Mouse (Mus musculus) liver, embryonic 16.5 days (tissue): ENCODE measurements around the gene Frmd5. TPM values are rescaled to one million over a fixed set of nuclear protein-coding genes. Genes with fewer than 3 reads are reported as not detected.

ENCODE experiments used
- ATAC-seq: fragments of 200-750 bp; cut with Nextera tagmentation; 2 replicates; pipeline ENCODE4 v1.8.0; 2017; ENCODE audit warnings: low read depth, mild to moderate bottlenecking, moderate number of reproducible peaks, moderate library complexity
- H3K27ac ChIP-seq: fragments of 300-500 bp; sonication (generic); 2 replicates; pipeline ENCODE4 v1.5.1; 2014; ENCODE audit warnings: mild to moderate bottlenecking, low read length
- H3K27me3 ChIP-seq: fragments of 300-500 bp; sonication (generic); 2 replicates; pipeline ENCODE4 v1.6.1; 2014; ENCODE audit warnings: low read depth, low read length, mixed read lengths; ENCODE audit not compliant: control insufficient read depth, insufficient read depth
- H3K36me3 ChIP-seq: fragments of 300-500 bp; sonication (generic); 2 replicates; pipeline ENCODE4 v1.6.1; 2014; ENCODE audit warnings: mild to moderate bottlenecking; ENCODE audit not compliant: control insufficient read depth, insufficient read depth
- H3K4me1 ChIP-seq: fragments of 300-500 bp; sonication (generic); 2 replicates; pipeline ENCODE4 v1.6.1; 2014; ENCODE audit warnings: low read depth, low read length, mixed read lengths; ENCODE audit not compliant: control insufficient read depth
- H3K4me2 ChIP-seq: fragments of 300-500 bp; sonication (generic); 2 replicates; pipeline ENCODE4 v1.6.1; 2014; ENCODE audit warnings: low read depth, low read length, mixed read lengths
- H3K4me3 ChIP-seq: fragments of 300-500 bp; sonication (generic); 2 replicates; pipeline ENCODE4 v1.5.1; 2014; ENCODE audit warnings: low read depth, mild to moderate bottlenecking, low read length
- H3K9ac ChIP-seq: fragments of 300-500 bp; sonication (generic); 2 replicates; pipeline ENCODE4 v1.6.1; 2014; ENCODE audit warnings: low read depth, low read length
- H3K9me3 ChIP-seq: fragments of 300-500 bp; sonication (generic); replicated peaks from 2 replicates; pipeline ENCODE4 v1.6.1; 2016; ENCODE audit warnings: low read length; ENCODE audit not compliant: control insufficient read depth
- WGBS: fragments of 180-500 bp; shearing (Covaris S2); extraction: QIAGEN DNeasy Blood & Tissue Kit; methylation state at CpG from one replicate; pipeline ENCODE4 v1.1.7; 2014; ENCODE audit not compliant: insufficient replicate concordance; 5-methylcytosine and 5-hydroxymethylcytosine counted together
- polyA plus RNA-seq: library from polyadenylated mRNA; unstranded; fragments of >200 nt; fragmentation: Nextera tagmentation; extraction: Ambion mirVana; gene quantifications from 2 replicates; pipeline ENCODE4 v1.2.1, GENCODE M21; 2015

Frmd5 gene
- polyA plus RNA-seq, 1 experiment from 2014 or later: 0.18 TPM

GRCm38 (mm10) chr2:121788415-121788814, 18.5 kb downstream of the Frmd5 start:
- H3K9me3 ChIP-seq: no peaks in the 10 kb centered on the region
- no peak overlapping the region for H3K4me2 ChIP-seq
- no peaks in the 10 kb centered on the region for H3K4me1 ChIP-seq
- no peak overlapping the region for H3K27ac ChIP-seq
- no peak overlapping the region for H3K4me3 ChIP-seq
- no peaks in the 10 kb centered on the region for H3K27me3 ChIP-seq
- H3K36me3 ChIP-seq: no peaks in the 10 kb centered on the region
- WGBS: 68% methylated on average over 2 of the region's 2 CpGs
- no peak overlapping the region for H3K9ac ChIP-seq
- ATAC-seq: no peak

GRCm38 (mm10) chr2:121787767-121788166, 19.1 kb downstream of the Frmd5 start:
- H3K4me3 ChIP-seq: no peak overlapping the region
- H3K36me3 ChIP-seq: no peaks in the 10 kb centered on the region
- no peaks in the 10 kb centered on the region for H3K4me1 ChIP-seq
- H3K4me2 ChIP-seq: no peak overlapping the region
- ATAC-seq: no peak
- H3K9me3 ChIP-seq: no peaks in the 10 kb centered on the region
- no peak overlapping the region for H3K27ac ChIP-seq
- no peak overlapping the region for H3K9ac ChIP-seq
- WGBS: 24% methylated on average over 12 of the region's 13 CpGs
- no peaks in the 10 kb centered on the region for H3K27me3 ChIP-seq

- WGBS: 16% methylated on average over 7 of the region's 7 CpGs
- no peaks in the 10 kb centered on the region for H3K9me3 ChIP-seq
- H3K9ac ChIP-seq: no peak overlapping the region
- ATAC-seq: no peak
- H3K4me3 ChIP-seq: no peak overlapping the region
- H3K27me3 ChIP-seq: no peaks in the 10 kb centered on the region
- no peaks in the 10 kb centered on the region for H3K4me1 ChIP-seq
- no peak overlapping the region for H3K4me2 ChIP-seq
- H3K27ac ChIP-seq: no peak overlapping the region
- no peaks in the 10 kb centered on the region for H3K36me3 ChIP-seq
Measured at GRCm38 (mm10) chr2:121787271-121787670, 19.6 kb downstream of the Frmd5 start.

GRCm38 (mm10) chr2:121776219-121776618, 30.7 kb downstream of the Frmd5 start:
- no peak for ATAC-seq
- Histone ChIP-seq H3K4me1 (no peaks in the 10 kb centered on the region), H3K4me3 (no peak overlapping the region), H3K27ac (no peak overlapping the region), H3K4me2 (no peak overlapping the region), H3K9me3 (no peaks in the 10 kb centered on the region), H3K9ac (no peak overlapping the region), H3K27me3 (no peaks in the 10 kb centered on the region), H3K36me3 (no peaks in the 10 kb centered on the region)
- 55% methylated on average over 7 of the region's 7 CpGs for WGBS

- no peaks in the 10 kb centered on the region for H3K4me1 ChIP-seq
- no peak overlapping the region for H3K9ac ChIP-seq
- no peak overlapping the region for H3K4me2 ChIP-seq
- no peaks in the 10 kb centered on the region for H3K9me3 ChIP-seq
- H3K4me3 ChIP-seq: no peak overlapping the region
- no peak for ATAC-seq
- H3K27ac ChIP-seq: no peak overlapping the region
- H3K36me3 ChIP-seq: no peaks in the 10 kb centered on the region
- WGBS: 80% methylated on average over 5 of the region's 5 CpGs
- no peaks in the 10 kb centered on the region for H3K27me3 ChIP-seq
Measured at GRCm38 (mm10) chr2:121764851-121765250, 42.0 kb downstream of the Frmd5 start.

- 72% methylated on average over 5 of the region's 5 CpGs for WGBS
- Histone ChIP-seq H3K36me3 (no peaks in the 10 kb centered on the region), H3K9me3 (no peaks in the 10 kb centered on the region), H3K4me3 (no peak overlapping the region), H3K27me3 (no peaks in the 10 kb centered on the region), H3K9ac (no peak overlapping the region), H3K4me1 (no peaks in the 10 kb centered on the region), H3K27ac (no peak overlapping the region), H3K4me2 (no peak overlapping the region)
- ATAC-seq: no peak
Measured at GRCm38 (mm10) chr2:121761861-121762260, 45.0 kb downstream of the Frmd5 start.

- H3K27me3 ChIP-seq: no peaks in the 10 kb centered on the region
- H3K4me2 ChIP-seq: no peak overlapping the region
- no peak for ATAC-seq
- H3K4me3 ChIP-seq: no peak overlapping the region
- no peaks in the 10 kb centered on the region for H3K4me1 ChIP-seq
- 61% methylated on average over 11 of the region's 11 CpGs for WGBS
- no peaks in the 10 kb centered on the region for H3K36me3 ChIP-seq
- no peak overlapping the region for H3K9ac ChIP-seq
- H3K9me3 ChIP-seq: no peaks in the 10 kb centered on the region
- H3K27ac ChIP-seq: no peak overlapping the region
Measured at GRCm38 (mm10) chr2:121761281-121761795, 45.5 kb downstream of the Frmd5 start.

- Histone ChIP-seq H3K4me3 (no peak overlapping the region), H3K4me2 (no peak overlapping the region), H3K9ac (no peak overlapping the region), H3K27ac (no peak overlapping the region), H3K4me1 (no peaks in the 10 kb centered on the region), H3K9me3 (no peaks in the 10 kb centered on the region), H3K36me3 (no peaks in the 10 kb centered on the region), H3K27me3 (no peaks in the 10 kb centered on the region)
- ATAC-seq: no peak
- 65% methylated on average over 9 of the region's 9 CpGs for WGBS
Measured at GRCm38 (mm10) chr2:121760646-121761045, 46.2 kb downstream of the Frmd5 start.

GRCm38 (mm10) chr2:121758258-121758657, 48.6 kb downstream of the Frmd5 start:
- ATAC-seq: no peak
- no peaks in the 10 kb centered on the region for H3K4me1 ChIP-seq
- 57% methylated on average over 8 of the region's 8 CpGs for WGBS

More at GRCm38 (mm10) chr2:121758258-121758657, 48.6 kb downstream of the Frmd5 start:
- Histone ChIP-seq H3K4me3 (no peak overlapping the region), H3K27me3 (no peaks in the 10 kb centered on the region), H3K9ac (no peak overlapping the region), H3K9me3 (no peaks in the 10 kb centered on the region), H3K4me2 (no peak overlapping the region), H3K27ac (no peak overlapping the region), H3K36me3 (no peaks in the 10 kb centered on the region)
